Mouse (Mus musculus) c-Kit-positive CD71-negative TER-119-negative erythroid progenitor cells, embryonic 14.5 days (primary cell): ENCODE measurements around the gene Gm21818.
"Not testable (repeated sequence)": the region's sequence is repeated elsewhere in the genome, so short reads cannot be mapped to it uniquely, and the experiment has no call there.

ENCODE experiments used
- DNase-seq: peaks from one replicate; pipeline ENCODE4 v3.0.0-alpha.2; 2013; ENCODE audit warnings: low read depth

The Gm21818 gene

DNA sequence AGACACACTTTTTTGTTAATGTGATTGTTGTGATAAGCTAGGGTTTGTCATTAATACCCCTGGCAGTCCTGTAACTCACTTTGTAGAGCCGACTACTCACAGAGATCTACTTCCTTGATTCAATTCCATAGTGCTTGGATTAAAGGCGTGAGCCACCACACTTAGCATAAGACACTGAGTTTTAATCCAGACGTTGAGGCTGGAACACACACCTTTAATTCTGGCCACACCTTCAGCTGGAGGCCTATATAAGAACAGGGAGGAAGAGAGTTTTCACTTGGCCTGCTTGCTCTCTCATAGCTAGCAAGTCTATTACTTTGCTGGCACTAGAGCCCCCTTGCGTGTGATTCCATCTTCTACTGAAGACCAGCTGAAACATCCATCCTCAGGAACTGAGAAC is at the start of gene Gm21818:
Gene Gm21818 (plus strand): TSS at position 301 of the 400 bp plus-strand sequence.
- not testable (repeated sequence) for DNase-seq

DNA sequence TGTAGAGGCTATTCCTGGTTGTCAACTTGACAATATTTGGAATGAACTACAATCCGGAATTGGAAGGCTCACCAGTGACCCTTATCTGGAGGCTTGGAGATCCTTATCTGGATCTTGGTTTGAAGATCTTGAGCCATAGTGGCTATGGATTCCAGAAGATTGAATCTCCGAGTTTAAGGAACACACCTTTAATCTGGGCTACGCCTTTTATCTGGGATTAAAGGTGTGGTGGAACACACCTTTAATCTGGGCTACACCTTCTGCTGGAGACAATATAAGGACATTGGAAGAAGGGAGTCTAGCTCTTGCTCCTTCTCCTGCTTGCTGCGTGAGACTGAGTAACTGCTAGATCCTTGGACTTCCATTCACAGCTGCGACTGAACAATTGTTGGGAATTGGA is 32.3 kb upstream of the Gm21818 start, which contains the start of gene Gm20767:
Gene Gm20767 (plus strand): TSS at position 301 of the 400 bp plus-strand sequence.
- DNase-seq = not testable (repeated sequence)

GRCm38 (mm10) chr13:120142348-120142747 is 29.9 kb upstream of the Gm21818 start:
- not testable (repeated sequence) for DNase-seq

- DNase-seq = not testable (repeated sequence)
Measured at GRCm38 (mm10) chr13:120149660-120150407, 22.4 kb upstream of the Gm21818 start.

- not testable (repeated sequence) for DNase-seq
Measured at GRCm38 (mm10) chr13:120150589-120150988, 21.6 kb upstream of the Gm21818 start.

DNA sequence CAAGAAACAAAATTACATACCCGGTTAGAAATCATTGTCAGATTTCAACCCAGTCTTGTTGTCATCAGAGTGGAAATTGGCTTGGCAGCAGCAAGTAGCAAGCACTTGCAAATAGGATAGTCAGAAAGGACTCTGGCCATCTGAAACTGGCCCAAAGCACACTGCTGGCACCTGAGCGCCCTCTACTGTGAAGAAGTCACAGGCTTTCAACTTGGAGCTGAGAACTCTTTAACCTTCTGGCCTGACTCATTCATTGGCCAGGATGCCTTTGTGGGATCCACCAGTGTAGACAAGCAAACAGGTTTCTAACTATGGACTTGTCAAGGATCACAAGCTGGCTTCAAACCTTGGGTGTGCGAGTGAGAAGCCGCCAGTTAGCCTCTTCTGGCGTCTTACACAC is 3.9 kb upstream of the Gm21818 start:
- DNase-seq = not testable (repeated sequence)

DNA sequence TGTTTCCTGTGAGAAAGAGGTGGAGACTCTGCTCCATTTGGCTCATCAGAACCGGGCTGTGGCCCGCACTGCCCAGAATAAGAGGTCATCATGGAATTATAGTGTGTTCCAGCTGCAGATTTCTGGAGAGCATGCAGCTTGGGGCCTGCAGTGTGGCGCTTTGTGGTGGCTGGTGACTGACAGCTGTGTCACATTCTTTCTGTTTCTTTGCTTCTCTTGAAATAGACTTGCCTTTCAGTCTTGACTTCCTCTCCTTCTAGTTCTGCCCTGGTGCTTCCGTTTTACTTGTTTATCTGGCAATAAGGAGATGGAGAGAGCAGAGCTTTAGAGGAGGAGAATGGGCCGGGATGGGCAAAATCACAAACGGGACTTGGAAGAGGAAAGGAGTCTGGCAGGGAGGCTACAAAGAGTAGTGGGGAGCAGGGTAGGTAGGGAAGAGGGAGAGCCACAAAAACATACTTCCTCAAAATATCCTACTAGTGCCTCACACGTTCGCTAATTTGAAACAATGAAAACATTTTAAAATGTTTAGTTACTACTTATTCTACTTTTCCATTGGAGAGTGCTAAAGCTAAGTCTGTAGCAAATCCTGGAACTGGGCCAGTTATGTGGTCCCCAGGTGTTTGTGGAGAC is 24.1 kb downstream of the Gm21818 start:
- DNase-seq = not testable (repeated sequence)

DNA sequence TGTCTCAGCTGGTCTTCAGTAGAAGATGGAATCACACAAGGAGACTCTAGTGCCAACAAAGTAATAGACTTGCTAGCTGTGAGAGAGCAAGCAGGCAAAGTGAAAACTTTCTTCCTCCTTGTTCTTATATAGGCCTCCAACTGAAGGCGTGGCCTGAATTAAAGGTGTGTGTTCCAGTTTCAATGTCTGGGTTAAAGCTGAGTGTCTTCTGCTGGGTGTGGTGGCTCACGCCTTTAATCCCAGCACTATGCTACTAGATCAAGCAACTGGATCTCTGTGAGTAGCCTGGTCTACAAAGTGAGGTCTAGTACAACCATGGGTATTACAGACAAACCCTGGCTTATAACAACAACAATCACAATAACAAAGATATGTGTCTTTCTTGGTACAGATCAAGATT is 43.6 kb downstream of the Gm21818 start, which contains the start of gene Gm21762:
Gene Gm21762 (minus strand): TSS at position 101 of the 400 bp plus-strand sequence.
- DNase-seq = not testable (repeated sequence)

DNA sequence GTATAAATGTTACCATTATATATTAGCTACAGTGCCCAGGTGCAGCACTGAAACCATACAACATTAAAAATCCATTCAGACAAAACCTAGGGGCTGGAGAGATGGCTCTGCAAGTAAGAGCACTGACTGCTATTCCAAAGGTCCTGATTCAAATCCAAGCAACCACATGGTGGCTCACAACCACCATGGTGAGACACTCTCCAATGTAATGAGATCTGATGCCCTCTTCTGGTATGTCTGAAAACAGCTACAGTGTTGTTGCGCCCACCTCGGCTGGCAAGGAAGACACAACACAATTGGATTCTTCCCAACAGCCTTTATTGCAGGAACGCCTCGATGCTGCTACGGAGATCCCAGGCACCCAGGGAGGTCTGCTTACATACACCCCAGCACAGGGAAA is 48.7 kb downstream of the Gm21818 start:
- DNase-seq = not testable (repeated sequence)

DNA sequence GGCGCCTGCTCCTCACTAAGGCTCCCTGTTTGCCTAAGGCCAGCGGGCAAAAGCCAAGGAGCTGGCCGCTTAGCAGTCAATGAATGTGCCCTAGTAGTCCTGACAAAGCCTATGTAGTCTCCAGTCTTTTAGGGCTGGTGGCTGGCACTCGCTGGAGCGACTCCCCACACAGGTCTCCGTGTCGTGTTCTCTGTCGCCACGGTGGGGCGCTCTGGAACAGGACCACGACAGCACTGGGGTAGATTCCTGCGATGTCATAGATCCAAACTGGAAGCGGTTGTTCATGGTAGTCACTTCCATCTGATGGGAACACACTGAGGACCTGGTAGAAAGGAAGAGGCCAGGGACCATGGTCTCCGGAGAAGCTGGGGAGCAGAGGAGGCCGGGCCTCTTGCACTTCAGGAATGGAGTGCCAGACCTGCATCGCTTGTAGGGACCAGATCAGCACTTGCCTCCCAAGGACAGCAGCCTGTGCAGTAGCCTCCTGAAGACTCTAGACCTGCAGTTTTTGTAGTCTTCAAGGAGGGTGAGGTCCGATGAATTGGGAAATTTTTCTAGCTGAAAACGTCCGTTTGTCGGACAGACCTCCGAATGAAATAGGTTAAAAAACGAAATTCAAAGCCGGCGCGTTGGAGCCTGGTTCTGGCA is 50.9 kb downstream of the Gm21818 start:
- not testable (repeated sequence) for DNase-seq
